Comparison of ENCODE assay signal across 7 mouse cellular contexts in genomic region chr2:26459478-26459877, GRCm38 (mm10). TPM values are rescaled to one million over a fixed set of nuclear protein-coding genes. Genes with fewer than 3 reads are reported as not detected.
DNase-seq lines count a peak whose midpoint lies in the region; ATAC-seq and TF ChIP-seq lines count a peak whose summit lies in the region.

No protein-coding gene starts in this region.

- peaks cover 53% of the 10 kb centered on the region for H3K36me3 ChIP-seq in lung, embryonic 15.5 days
- H3K36me3 ChIP-seq in forebrain, embryonic 15.5 days, result peaks cover 43% of the 10 kb centered on the region
- peaks cover 54% of the 10 kb centered on the region for H3K36me3 ChIP-seq in limb, embryonic 13.5 days
- peaks cover 48% of the 10 kb centered on the region for H3K36me3 ChIP-seq in stomach, embryonic 15.5 days

- no peak for DNase-seq in lung, adult 2 months
- no peak for DNase-seq in urinary bladder, postnatal 36 days (ENCODE audit: low spot score in 2 of 2)
- no peak for DNase-seq in gastrocnemius, adult 18-20 months (ENCODE audit: low spot score)

- ATAC-seq in lung, embryonic 15.5 days (ENCODE audit: borderline replicate concordance, extremely low read depth, low FRiP score, low TSS enrichment), result peak; percentile 43; the same call in 1 of the 2 replicates
- ATAC-seq in forebrain, embryonic 15.5 days (replicated peaks), result 0 out of 2 replicates have a peak, but pooled peaks have one; percentile 34
- 0 out of 2 replicates have a peak, but pooled peaks have one; percentile 30 for ATAC-seq in limb, embryonic 13.5 days (ENCODE audit: low FRiP score, low read depth)
- ATAC-seq in stomach, embryonic 15.5 days (ENCODE audit: insufficient read depth, low FRiP score, low read depth), result 0 out of 2 replicates have a peak, but pooled peaks have one; percentile 17

- no peaks in the 10 kb centered on the region for H3K27me3 ChIP-seq in lung, embryonic 15.5 days
- no peaks in the 10 kb centered on the region for H3K27me3 ChIP-seq in forebrain, embryonic 15.5 days
- no peaks in the 10 kb centered on the region for H3K27me3 ChIP-seq in limb, embryonic 13.5 days
- no peaks in the 10 kb centered on the region for H3K27me3 ChIP-seq in stomach, embryonic 15.5 days (replicated peaks)

- TF ChIP-seq POLR2A in lung, adult 2 months (IDR thresholded peaks at IDR 0.05; ENCODE audit: borderline replicate concordance, extremely low read depth, low read depth, low read length), result no peak

- no peak overlapping the region for H3K9ac ChIP-seq in lung, embryonic 15.5 days
- H3K9ac ChIP-seq in forebrain, embryonic 15.5 days (replicated peaks), result no peak overlapping the region
- H3K9ac ChIP-seq in limb, embryonic 13.5 days, result no peak overlapping the region
- no peak overlapping the region for H3K9ac ChIP-seq in stomach, embryonic 15.5 days

- no peak for TF ChIP-seq CTCF in lung, adult 2 months (IDR thresholded peaks at IDR 0.05; ENCODE audit: insufficient read depth, low read length)

- no peak overlapping the region for H3K4me2 ChIP-seq in lung, embryonic 15.5 days
- H3K4me2 ChIP-seq in forebrain, embryonic 15.5 days (replicated peaks), result no peak overlapping the region
- H3K4me2 ChIP-seq in limb, embryonic 13.5 days (replicated peaks), result no peak overlapping the region
- no peak overlapping the region for H3K4me2 ChIP-seq in stomach, embryonic 15.5 days

- 17% methylated on average over 6 of the region's 6 CpGs for WGBS in lung, embryonic 15.5 days
- 46% methylated on average over 6 of the region's 6 CpGs for WGBS in lung, adult 2 months
- 40% methylated on average over 6 of the region's 6 CpGs for WGBS in forebrain, embryonic 15.5 days
- WGBS in limb, embryonic 13.5 days, result 46% methylated on average over 6 of the region's 6 CpGs
- WGBS in stomach, embryonic 15.5 days, result 35% methylated on average over 6 of the region's 6 CpGs

- peaks cover 28% of the 10 kb centered on the region for H3K4me1 ChIP-seq in lung, embryonic 15.5 days
- H3K4me1 ChIP-seq in lung, adult 2 months (ENCODE audit: control insufficient read depth, insufficient read depth, low read length), result peaks cover 11% of the 10 kb centered on the region; the same call in 1 of the 2 replicates
- no peaks in the 10 kb centered on the region for H3K4me1 ChIP-seq in forebrain, embryonic 15.5 days
- H3K4me1 ChIP-seq in limb, embryonic 13.5 days, result peaks cover 20% of the 10 kb centered on the region
- peaks cover 20% of the 10 kb centered on the region for H3K4me1 ChIP-seq in stomach, embryonic 15.5 days

- no peak overlapping the region for H3K4me3 ChIP-seq in lung, embryonic 15.5 days
- no peak overlapping the region for H3K4me3 ChIP-seq in lung, adult 2 months (replicated peaks; ENCODE audit: extremely low read depth, low read depth, low read length)
- H3K4me3 ChIP-seq in forebrain, embryonic 15.5 days, result no peak overlapping the region
- no peak overlapping the region for H3K4me3 ChIP-seq in limb, embryonic 13.5 days
- H3K4me3 ChIP-seq in stomach, embryonic 15.5 days (replicated peaks), result no peak overlapping the region

- H3K9me3 ChIP-seq in lung, embryonic 15.5 days, result no peaks in the 10 kb centered on the region
- no peaks in the 10 kb centered on the region for H3K9me3 ChIP-seq in forebrain, embryonic 15.5 days
- no peaks in the 10 kb centered on the region for H3K9me3 ChIP-seq in limb, embryonic 13.5 days
- no peaks in the 10 kb centered on the region for H3K9me3 ChIP-seq in stomach, embryonic 15.5 days

- peak overlapping the region; percentile 80 for H3K27ac ChIP-seq in lung, embryonic 15.5 days
- no peak overlapping the region; the same call in 1 of the 2 replicates for H3K27ac ChIP-seq in forebrain, embryonic 15.5 days (replicated peaks)
- 0 out of 2 replicates have a peak overlapping the region, but pooled peaks have one; percentile 22 for H3K27ac ChIP-seq in limb, embryonic 13.5 days
- peak overlapping the region; percentile 51 for H3K27ac ChIP-seq in stomach, embryonic 15.5 days

RNA-seq across cellular contexts. Expression of gene Sec16a, which starts 14.5 kb away (rescaled TPM):
- polyA plus RNA-seq in lung, embryonic 15.5 days (2015; fragmentation: Nextera tagmentation; extraction: Ambion mirVana), result 18.2 and 21.3 TPM in 2 replicates
- 69.0 and 72.8 TPM in 2 replicates for polyA plus RNA-seq in lung, adult 2 months (2012; rRNA removed)
- polyA plus RNA-seq in forebrain, embryonic 15.5 days (2015; fragmentation: Nextera tagmentation; extraction: Ambion mirVana), result 18.3 and 19.8 TPM in 2 replicates
- 24.9 and 28.1 TPM in 2 replicates for polyA plus RNA-seq in limb, embryonic 13.5 days (2015; fragmentation: Nextera tagmentation; extraction: Ambion mirVana)
- 22.3 and 24.0 TPM in 2 replicates for polyA plus RNA-seq in stomach, embryonic 15.5 days (2015; fragmentation: Nextera tagmentation; extraction: Ambion mirVana)
- total RNA-seq in gastrocnemius, adult 18-20 months (2021), result 10 to 100 TPM; 23.5 to 24.8 TPM

RNA-seq across cellular contexts. Expression of gene Inpp5e, which starts 50.5 kb away (rescaled TPM):
- 17.3 and 20.3 TPM in 2 replicates for polyA plus RNA-seq in lung, embryonic 15.5 days (2015; fragmentation: Nextera tagmentation; extraction: Ambion mirVana)
- polyA plus RNA-seq in lung, adult 2 months (2012; rRNA removed), result 26.4 and 27.2 TPM in 2 replicates
- 20.6 and 22.4 TPM in 2 replicates for polyA plus RNA-seq in forebrain, embryonic 15.5 days (2015; fragmentation: Nextera tagmentation; extraction: Ambion mirVana)
- 25.7 and 26.7 TPM in 2 replicates for polyA plus RNA-seq in limb, embryonic 13.5 days (2015; fragmentation: Nextera tagmentation; extraction: Ambion mirVana)
- 17.2 and 17.4 TPM in 2 replicates for polyA plus RNA-seq in stomach, embryonic 15.5 days (2015; fragmentation: Nextera tagmentation; extraction: Ambion mirVana)
- 1 to 10 TPM; 8.6 to 9.2 TPM for total RNA-seq in gastrocnemius, adult 18-20 months (2021)

RNA-seq across cellular contexts. Expression of gene Notch1, which starts 57.0 kb away (rescaled TPM):
- polyA plus RNA-seq in lung, embryonic 15.5 days (2015; fragmentation: Nextera tagmentation; extraction: Ambion mirVana), result 22.1 and 23.9 TPM in 2 replicates
- 108 and 124 TPM in 2 replicates for polyA plus RNA-seq in lung, adult 2 months (2012; rRNA removed)
- polyA plus RNA-seq in forebrain, embryonic 15.5 days (2015; fragmentation: Nextera tagmentation; extraction: Ambion mirVana), result 22.6 and 26.1 TPM in 2 replicates
- polyA plus RNA-seq in limb, embryonic 13.5 days (2015; fragmentation: Nextera tagmentation; extraction: Ambion mirVana), result 13.7 and 15.5 TPM in 2 replicates
- 16.1 and 17.9 TPM in 2 replicates for polyA plus RNA-seq in stomach, embryonic 15.5 days (2015; fragmentation: Nextera tagmentation; extraction: Ambion mirVana)
- 10 to 100 TPM in 1 of 2 experiments, 1 to 10 TPM in 1; 6.1 to 10.0 TPM for total RNA-seq in gastrocnemius, adult 18-20 months (2021)
